Mouse (Mus musculus) forebrain, embryonic 10.5 days (tissue): ENCODE data around the gene Hgf. TPM values are rescaled to one million over a fixed set of nuclear protein-coding genes. Genes with fewer than 3 reads are reported as not detected.

Experiments used
- DNase-seq: peaks from one replicate; pipeline ENCODE4 v3.0.0-alpha.2; 2017; ENCODE audit warnings: low spot score; ENCODE audit errors: extremely low spot score
- H3K27ac ChIP-seq: fragments of 300-500 bp; sonication (generic); 2 replicates; pipeline ENCODE4 v1.5.1; 2016; ENCODE audit warnings: mild to moderate bottlenecking
- H3K27me3 ChIP-seq: fragments of 300-500 bp; sonication (generic); 2 replicates; pipeline ENCODE4 v1.6.1; 2016; ENCODE audit warnings: mild to moderate bottlenecking; ENCODE audit not compliant: poor library complexity, severe bottlenecking
- H3K36me3 ChIP-seq: fragments of 300-500 bp; sonication (generic); replicated peaks from 2 replicates; pipeline ENCODE4 v1.6.1; 2016; ENCODE audit warnings: mild to moderate bottlenecking, moderate library complexity
- H3K4me1 ChIP-seq: fragments of 300-500 bp; sonication (generic); 2 replicates; pipeline ENCODE4 v1.6.1; 2016
- H3K4me3 ChIP-seq: fragments of 300-500 bp; sonication (generic); 2 replicates; pipeline ENCODE4 v1.5.1; 2016; ENCODE audit warnings: mild to moderate bottlenecking, moderate library complexity
- H3K9me3 ChIP-seq: fragments of 300-500 bp; sonication (generic); 2 replicates; pipeline ENCODE4 v1.6.1; 2016; ENCODE audit warnings: mild to moderate bottlenecking, moderate library complexity
- WGBS: fragments of 180-500 bp; shearing (Covaris S2); methylation state at CpG from one replicate; pipeline ENCODE4 v1.1.7; 2016; 5-methylcytosine and 5-hydroxymethylcytosine counted together
- polyA plus RNA-seq: library from polyadenylated mRNA; unstranded; fragments of >200 nt; fragmentation: Nextera tagmentation; extraction: Ambion mirVana; gene quantifications from 2 replicates; pipeline ENCODE4 v1.2.1, GENCODE M21; 2016

Hgf gene
- polyA plus RNA-seq, 1 experiment from 2014 or later: 0.61 TPM

GRCm38 (mm10) chr5:16601463-16601862, 48.2 kb downstream of the Hgf start:
- no peaks in the 10 kb centered on the region for H3K36me3 ChIP-seq
- DNase-seq: no peak
- no peak overlapping the region for H3K4me3 ChIP-seq
- H3K27me3 ChIP-seq: no peaks in the 10 kb centered on the region
- no peaks in the 10 kb centered on the region for H3K9me3 ChIP-seq
- 90% methylated on average over 1 of the region's 1 CpGs for WGBS
- no peak overlapping the region for H3K27ac ChIP-seq
- H3K4me1 ChIP-seq: no peaks in the 10 kb centered on the region

- no peaks in the 10 kb centered on the region for H3K9me3 ChIP-seq
- no peak overlapping the region for H3K4me3 ChIP-seq
- H3K4me1 ChIP-seq: no peaks in the 10 kb centered on the region
- H3K27ac ChIP-seq: no peak overlapping the region
- H3K36me3 ChIP-seq: no peaks in the 10 kb centered on the region
- no peaks in the 10 kb centered on the region for H3K27me3 ChIP-seq
- no peak for DNase-seq
- WGBS: 78% methylated on average over 1 of the region's 1 CpGs
These were observed 79.7 kb downstream of the Hgf start for GRCm38 (mm10) chr5:16632996-16633395.

- Histone ChIP-seq H3K27me3 (no peaks in the 10 kb centered on the region), H3K4me1 (no peaks in the 10 kb centered on the region), H3K27ac (no peak overlapping the region), H3K36me3 (no peaks in the 10 kb centered on the region), H3K4me3 (no peak overlapping the region), H3K9me3 (no peaks in the 10 kb centered on the region)
- WGBS: 82% methylated on average over 7 of the region's 7 CpGs
- no peak for DNase-seq
These were observed 93.1 kb downstream of the Hgf start for GRCm38 (mm10) chr5:16646417-16646816.

GRCm38 (mm10) chr5:16647701-16648100, 94.4 kb downstream of the Hgf start:
- no peak overlapping the region for H3K27ac ChIP-seq
- H3K36me3 ChIP-seq: no peaks in the 10 kb centered on the region
- no peaks in the 10 kb centered on the region for H3K4me1 ChIP-seq
- no peaks in the 10 kb centered on the region for H3K27me3 ChIP-seq
- no peak for DNase-seq
- H3K9me3 ChIP-seq: no peaks in the 10 kb centered on the region
- no peak overlapping the region for H3K4me3 ChIP-seq

GRCm38 (mm10) chr5:16650240-16650639, 96.9 kb downstream of the Hgf start:
- Histone ChIP-seq H3K27me3 (no peaks in the 10 kb centered on the region), H3K4me1 (no peaks in the 10 kb centered on the region), H3K9me3 (no peaks in the 10 kb centered on the region), H3K4me3 (no peak overlapping the region), H3K27ac (no peak overlapping the region), H3K36me3 (no peaks in the 10 kb centered on the region)
- 100% methylated on average over 1 of the region's 1 CpGs for WGBS
- DNase-seq: no peak

- WGBS: 76% methylated on average over 7 of the region's 7 CpGs
- Histone ChIP-seq H3K27me3 (no peaks in the 10 kb centered on the region), H3K9me3 (no peaks in the 10 kb centered on the region), H3K36me3 (no peaks in the 10 kb centered on the region), H3K4me3 (no peak overlapping the region), H3K27ac (no peak overlapping the region), H3K4me1 (no peaks in the 10 kb centered on the region)
- no peak for DNase-seq
These were observed 100.7 kb downstream of the Hgf start for GRCm38 (mm10) chr5:16654022-16654421.

Other genes starting within 250 kb of the Hgf start
- gene Gm28710, start 238.3 kb downstream of the Hgf start, polyA plus RNA-seq: 0.05 TPM in 1 of 2 replicates, not detected in the other